Mouse (Mus musculus) lung, adult 2 months (tissue): ENCODE data around the gene Clta. TPM values are rescaled to one million over a fixed set of nuclear protein-coding genes. Genes with fewer than 3 reads are reported as not detected.
A peak's percentile ranks its signal among the peaks of the same experiment; 100 is the strongest.

Experiments
- DNase-seq: peaks from one replicate; pipeline ENCODE4 v3.0.0; 2022
- H3K4me1 ChIP-seq: fragments of 200-500 bp; 2 replicates; pipeline ENCODE4 v1.6.1; 2011; ENCODE audit warnings: low read length; ENCODE audit not compliant: control insufficient read depth, insufficient read depth
- H3K4me3 ChIP-seq: fragments of 200-500 bp; replicated peaks from 2 replicates; pipeline ENCODE3; 2011; ENCODE audit warnings: low read depth, mild to moderate bottlenecking, control low read depth, low read length; ENCODE audit errors: extremely low read depth
- CTCF ChIP-seq: fragments of 200-500 bp; IDR thresholded peaks from 2 replicates; pipeline ENCODE4 v1.5.1; 2011; ENCODE audit warnings: mild to moderate bottlenecking, low read length, control low read depth; ENCODE audit not compliant: insufficient read depth
- POLR2A ChIP-seq: fragments of 200-500 bp; IDR thresholded peaks from 2 replicates; pipeline ENCODE4 v1.6.1; 2011; ENCODE audit warnings: low read depth, mild to moderate bottlenecking, control low read depth, low read length, borderline replicate concordance; ENCODE audit errors: extremely low read depth
- WGBS: fragments of 180-500 bp; shearing (Covaris S2); methylation state at CpG from one replicate; pipeline ENCODE4 v1.1.7; 2018; 5-methylcytosine and 5-hydroxymethylcytosine counted together
- polyA plus RNA-seq: library from polyadenylated mRNA; depleted of rRNA; stranded (reverse); fragments of >200 nt; gene quantifications from 2 replicates; pipeline ENCODE4 v1.2.3, GENCODE M21; 2012; rRNA removed

Clta gene
- 165 and 187 TPM in 2 replicates for polyA plus RNA-seq

DNA sequence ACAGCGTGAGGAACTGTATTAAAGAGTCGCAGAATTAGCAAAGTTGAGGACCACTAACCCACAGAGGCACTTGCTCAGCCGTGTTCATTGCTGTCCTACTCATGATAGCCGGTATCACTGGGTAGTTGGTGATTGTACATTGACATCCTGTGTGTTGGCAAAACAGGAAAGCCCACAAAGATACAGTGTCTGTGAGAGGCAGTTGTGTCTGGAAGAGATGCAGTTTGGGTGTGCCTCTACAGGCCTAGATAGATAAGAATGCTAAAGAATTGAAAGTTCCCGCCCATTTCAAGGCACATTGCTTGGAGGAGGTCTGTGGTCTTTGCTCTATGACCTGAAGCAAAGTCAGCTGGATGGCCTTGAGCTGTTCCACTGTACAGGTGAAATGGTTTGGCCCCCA, at the start of gene Clta:
Gene Clta, plus strand, starts transcription at position 327 of the 400 bp plus-strand sequence.
- TF ChIP-seq CTCF (no peak), POLR2A (no peak)
- 57% methylated on average over 5 of the region's 5 CpGs for WGBS

DNA sequence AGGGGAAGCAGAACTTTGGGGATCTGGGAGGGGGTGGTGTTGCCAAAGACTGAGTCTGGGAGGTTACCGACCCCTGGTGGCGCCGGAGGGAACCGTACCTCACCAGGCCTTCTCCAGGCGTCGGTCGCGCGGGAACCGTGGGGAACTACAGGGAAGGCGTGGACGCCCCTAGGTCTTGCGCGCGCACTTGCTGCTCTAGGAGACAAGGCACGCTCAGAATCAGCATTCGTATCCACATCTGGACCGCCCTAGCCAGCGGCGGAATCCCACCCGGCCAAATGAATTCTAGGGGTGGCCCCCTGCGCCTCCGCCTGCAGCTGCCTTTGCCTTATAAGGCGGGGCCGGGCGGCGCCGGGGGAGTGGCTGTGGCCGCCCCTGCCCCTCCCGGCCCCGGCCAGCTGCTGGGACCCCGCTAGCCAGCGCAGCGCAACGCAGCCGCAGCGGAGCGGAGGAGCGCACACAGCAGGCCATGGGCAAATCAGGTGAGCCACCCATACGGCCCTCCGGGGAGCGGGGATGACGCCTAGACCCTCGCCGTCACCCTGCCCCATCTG, 46.9 kb upstream of the Clta start, which contains the start of gene Glipr2:
Gene Glipr2, plus strand, starts transcription at position 110 of the 554 bp plus-strand sequence.
- H3K4me1 ChIP-seq, result peaks cover 12% of the 10 kb centered on the region; the same call in 1 of the 2 replicates
- DNase-seq, result peak; percentile 79
- 1% methylated on average over 45 of the region's 45 CpGs for WGBS
- peak within 1 kb of the TSS; percentile 57 for H3K4me3 ChIP-seq
- TF ChIP-seq CTCF (peak; percentile 68), POLR2A (peak; percentile 33; the same call in 1 of the 2 replicates)

More for the DNA sequence above, at the start of gene Clta:
- H3K4me1 ChIP-seq, result peaks cover 3% of the 10 kb centered on the region; the same call in 1 of the 2 replicates
- DNase-seq, result no peak
- H3K4me3 ChIP-seq, result no peak within 1 kb of the TSS

DNA sequence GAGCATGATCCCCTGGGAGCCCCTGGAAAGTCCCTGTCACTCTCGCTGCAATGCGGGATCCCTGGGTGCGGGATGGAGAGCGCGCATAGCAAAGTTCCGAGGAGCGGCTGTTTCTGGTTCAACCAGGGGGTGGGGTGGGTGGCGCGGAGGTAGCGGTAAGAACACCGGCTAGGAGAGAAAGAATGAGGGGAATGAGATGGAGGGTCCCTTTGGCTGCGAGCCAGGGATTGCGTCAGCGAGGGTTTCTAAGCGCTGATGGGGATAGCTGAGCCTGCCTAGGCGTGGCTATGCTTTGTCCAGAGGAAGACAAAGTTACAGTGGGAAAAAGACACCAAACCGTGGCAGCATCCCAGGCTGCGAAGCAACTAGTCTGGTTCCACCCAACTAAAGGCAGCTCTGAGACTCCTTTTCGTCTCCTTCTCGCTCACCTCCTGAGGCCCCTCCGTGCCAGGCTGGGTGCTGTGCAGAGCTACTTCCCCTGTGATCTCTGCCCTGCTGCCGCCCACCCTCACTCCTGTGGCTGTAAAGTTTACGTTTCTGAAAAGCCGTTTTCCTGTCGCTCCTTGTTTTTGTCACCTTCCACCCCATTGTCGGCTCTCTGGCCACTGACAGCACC, 46.3 kb upstream of the Clta start:
- H3K4me3 ChIP-seq, result peak overlapping the region; percentile 57
- DNase-seq, result peak; percentile 59
- WGBS, result under 1% methylated on average over 26 of the region's 26 CpGs
- no peak for TF ChIP-seq POLR2A
- TF ChIP-seq CTCF, result no peak
- peaks cover 12% of the 10 kb centered on the region; the same call in 1 of the 2 replicates for H3K4me1 ChIP-seq

DNA sequence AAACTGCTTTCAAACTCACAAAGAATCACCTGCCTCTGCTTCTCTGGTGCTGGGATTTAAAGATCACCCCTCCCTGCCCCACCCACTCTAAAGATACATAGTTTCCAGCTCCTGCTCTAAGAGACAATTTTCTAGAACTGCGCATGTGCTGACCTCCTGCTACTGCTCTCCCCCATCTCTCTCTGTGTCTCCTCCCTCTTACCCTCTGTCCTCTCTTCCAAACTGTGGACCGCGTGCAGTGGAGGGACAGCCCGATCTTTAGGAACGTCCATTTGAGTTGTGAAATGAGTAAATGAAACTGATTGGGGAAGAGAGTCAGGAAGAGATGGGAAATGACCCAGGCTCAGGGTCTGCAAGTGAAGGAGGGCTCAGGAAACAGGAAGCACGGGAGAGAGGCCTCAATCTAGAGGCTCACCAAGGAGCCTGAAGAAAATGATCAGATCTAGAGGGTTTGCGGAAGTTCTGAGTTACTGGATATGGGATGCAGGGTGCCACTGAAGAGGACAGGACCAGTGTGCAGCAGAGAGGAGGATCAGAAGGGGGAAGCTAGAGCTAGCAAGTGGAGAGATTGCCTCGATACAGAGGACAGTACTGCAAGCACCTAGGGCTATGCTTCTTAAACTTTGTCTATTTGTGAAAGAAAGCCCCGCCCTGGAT, 44.6 kb upstream of the Clta start:
- DNase-seq, result no peak
- peaks cover 21% of the 10 kb centered on the region for H3K4me1 ChIP-seq
- WGBS, result 47% methylated on average over 9 of the region's 9 CpGs
- no peak overlapping the region for H3K4me3 ChIP-seq
- no peak for TF ChIP-seq CTCF
- no peak for TF ChIP-seq POLR2A

DNA sequence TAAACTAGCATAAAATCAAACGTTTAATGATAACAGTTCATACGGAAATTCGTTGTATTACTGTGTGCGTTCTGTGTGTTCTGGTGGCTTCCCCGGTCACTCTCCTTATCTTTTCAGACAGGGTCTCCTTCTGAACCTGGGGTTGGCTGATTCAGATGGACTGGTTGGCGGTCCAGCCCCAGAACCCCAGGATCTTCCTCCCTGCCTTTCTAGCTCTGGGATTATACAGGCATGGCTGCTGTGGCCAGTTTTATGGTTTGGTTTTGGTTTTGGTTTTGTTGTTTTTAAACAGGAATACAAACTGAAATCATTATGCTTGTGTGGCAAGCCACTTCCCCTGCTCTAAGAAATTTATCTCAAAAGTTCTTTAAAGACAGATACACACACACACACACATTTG, 44.0 kb upstream of the Clta start:
- no peak for TF ChIP-seq POLR2A
- no peak for TF ChIP-seq CTCF
- Histone ChIP-seq H3K4me1 (peaks cover 26% of the 10 kb centered on the region), H3K4me3 (no peak overlapping the region)
- no peak for DNase-seq
- WGBS, result 68% methylated on average over 6 of the region's 6 CpGs

DNA sequence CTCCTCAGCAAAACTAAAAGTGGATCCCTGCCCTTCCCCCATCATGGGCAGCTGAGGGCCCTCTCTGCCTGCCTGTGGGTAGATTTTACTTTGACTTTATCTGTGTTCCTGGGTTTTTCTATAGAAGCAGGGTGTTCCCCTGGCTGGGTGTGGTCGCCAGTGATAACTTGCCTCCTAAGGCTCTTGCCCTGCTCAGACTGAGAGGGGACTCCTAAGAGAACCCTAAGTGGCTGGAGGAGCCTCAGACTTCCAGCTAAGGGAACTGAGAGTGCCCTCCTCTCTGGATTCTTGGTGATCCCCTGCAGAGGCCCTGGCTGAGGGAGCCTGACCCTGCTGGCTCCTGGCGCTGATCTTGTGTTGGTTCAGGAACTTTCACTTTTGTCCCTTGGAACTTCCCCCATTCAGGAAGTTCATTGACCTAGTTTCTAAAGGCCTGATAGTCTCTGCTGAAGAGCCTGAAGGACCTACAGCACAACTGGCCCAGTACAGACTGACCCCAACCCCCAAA, 39.9 kb upstream of the Clta start:
- TF ChIP-seq CTCF (no peak), POLR2A (no peak)
- 19% methylated on average over 2 of the region's 2 CpGs for WGBS
- DNase-seq, result peak; percentile 32
- H3K4me3 ChIP-seq, result no peak overlapping the region
- H3K4me1 ChIP-seq, result peaks cover 23% of the 10 kb centered on the region

DNA sequence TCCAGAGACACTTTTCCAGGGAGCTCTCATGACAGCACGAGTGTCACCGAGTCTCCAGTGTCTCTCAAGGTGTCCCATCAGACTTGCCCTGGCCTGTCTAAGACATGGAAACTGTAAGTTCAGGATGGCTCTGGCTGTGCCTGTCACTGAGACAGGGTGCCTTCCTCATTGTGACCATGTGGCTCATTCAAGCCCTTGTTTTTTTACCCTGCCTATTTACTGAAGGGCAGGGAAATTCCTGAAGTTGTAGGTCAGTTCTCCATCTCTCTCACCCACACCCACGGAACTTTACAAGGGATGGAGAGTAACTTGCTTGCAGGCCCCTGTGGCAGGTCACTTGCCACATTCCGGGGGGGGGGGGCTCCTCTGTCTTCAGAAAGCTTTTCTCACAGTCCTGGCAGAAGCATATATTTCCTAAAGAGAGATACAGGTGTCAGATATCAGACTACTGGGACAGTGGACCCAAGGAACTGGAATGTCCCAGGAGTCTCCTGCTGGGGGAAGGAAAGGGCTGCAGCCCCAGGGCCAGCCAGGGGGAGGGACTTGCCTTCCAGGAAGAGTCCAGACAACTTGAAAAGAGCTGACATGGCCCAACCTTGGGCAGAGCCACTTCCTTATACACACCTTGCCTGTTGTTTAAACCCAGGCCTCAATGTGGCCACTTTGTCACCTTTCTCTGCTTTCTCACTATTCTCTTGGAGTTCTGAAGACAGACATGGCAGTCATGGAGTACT, 39.1 kb upstream of the Clta start:
- no peak for DNase-seq
- TF ChIP-seq POLR2A (no peak), CTCF (no peak)
- 35% methylated on average over 4 of the region's 4 CpGs for WGBS
- no peak overlapping the region for H3K4me3 ChIP-seq
- peaks cover 23% of the 10 kb centered on the region for H3K4me1 ChIP-seq

DNA sequence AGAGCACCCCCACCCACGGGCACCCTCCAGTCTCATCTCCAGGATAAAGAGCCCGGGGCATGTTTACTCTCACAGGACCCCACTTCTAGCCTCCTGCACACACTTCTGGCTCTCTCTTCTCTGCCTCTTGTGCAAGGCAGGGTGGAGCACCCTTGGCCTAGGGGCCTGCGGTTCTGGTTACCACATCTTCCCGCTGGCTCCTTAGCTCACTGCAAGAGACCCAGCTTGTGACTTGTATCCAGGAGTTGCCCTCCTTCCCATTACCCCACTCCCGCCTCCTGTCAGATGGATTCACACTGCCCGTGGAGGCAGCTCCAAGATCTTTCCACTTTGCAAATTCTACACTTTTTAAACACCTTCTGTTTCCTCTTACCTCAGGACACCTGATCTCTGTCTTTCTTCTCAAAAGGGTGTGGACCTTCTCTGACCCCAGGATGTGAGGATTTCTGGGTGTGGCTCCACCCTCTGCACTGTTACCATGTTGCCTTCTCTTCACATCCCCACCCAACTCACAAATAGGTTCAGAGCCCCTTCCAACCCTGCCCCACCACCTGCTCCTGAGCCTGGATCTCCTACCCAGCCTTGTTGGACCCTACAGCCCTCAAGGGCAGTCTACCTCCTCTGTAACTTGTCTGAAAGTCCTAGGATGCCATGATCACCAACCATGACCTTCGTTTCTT, 38.3 kb upstream of the Clta start:
- peak; percentile 52 for DNase-seq
- H3K4me1 ChIP-seq, result peaks cover 19% of the 10 kb centered on the region
- TF ChIP-seq POLR2A (no peak), CTCF (no peak)
- no peak overlapping the region for H3K4me3 ChIP-seq
- 62% methylated on average over 7 of the region's 7 CpGs for WGBS

DNA sequence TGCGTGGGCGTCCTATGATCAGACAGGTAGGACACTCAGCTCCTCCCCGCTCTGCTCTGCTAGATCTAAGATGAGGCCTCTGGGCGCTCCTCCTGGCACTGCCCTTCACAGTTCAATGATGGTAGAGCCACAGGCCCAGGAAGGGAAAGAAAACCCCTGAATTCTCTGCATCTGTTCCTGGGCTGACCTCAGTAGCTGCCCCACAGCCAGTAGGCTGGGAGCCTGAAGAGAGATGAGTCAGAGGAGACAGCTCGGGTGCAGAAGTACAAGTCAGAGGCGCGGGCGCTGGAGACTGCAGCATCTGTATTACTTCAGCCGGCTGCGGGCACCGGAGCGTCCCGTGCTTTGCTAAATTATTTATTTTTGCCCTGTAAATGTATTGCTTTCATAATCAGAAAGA, 35.6 kb upstream of the Clta start:
- DNase-seq, result no peak
- WGBS, result 70% methylated on average over 13 of the region's 13 CpGs
- TF ChIP-seq POLR2A (no peak), CTCF (no peak)
- Histone ChIP-seq H3K4me1 (peaks cover 23% of the 10 kb centered on the region), H3K4me3 (no peak overlapping the region)
